Mouse (Mus musculus): ENCODE results near the gene Gsdmc4. TPM values are rescaled to one million over a fixed set of nuclear protein-coding genes. Genes with fewer than 3 reads are reported as not detected.
"Not testable (repeated sequence)": the region's sequence is repeated elsewhere in the genome, so short reads cannot be mapped to it uniquely, and the experiment has no call there.

Gene Gsdmc4
- polyA plus RNA-seq (2011; ENCODE audit: insufficient read length, low read depth, missing spikeins) = not detected in 2 replicates

GRCm38 (mm10) chr15:63912197-63912596 is at the start of gene Gsdmc4:
TSS of gene Gsdmc4 (minus strand) at chr15:63912297.
- not testable (repeated sequence) for H3K27ac ChIP-seq (ENCODE audit: insufficient read depth, low read length); H3K4me3 ChIP-seq (ENCODE audit: insufficient read depth, low read length); H3K4me1 ChIP-seq (ENCODE audit: control insufficient read depth, insufficient read depth, low read length)

DNA sequence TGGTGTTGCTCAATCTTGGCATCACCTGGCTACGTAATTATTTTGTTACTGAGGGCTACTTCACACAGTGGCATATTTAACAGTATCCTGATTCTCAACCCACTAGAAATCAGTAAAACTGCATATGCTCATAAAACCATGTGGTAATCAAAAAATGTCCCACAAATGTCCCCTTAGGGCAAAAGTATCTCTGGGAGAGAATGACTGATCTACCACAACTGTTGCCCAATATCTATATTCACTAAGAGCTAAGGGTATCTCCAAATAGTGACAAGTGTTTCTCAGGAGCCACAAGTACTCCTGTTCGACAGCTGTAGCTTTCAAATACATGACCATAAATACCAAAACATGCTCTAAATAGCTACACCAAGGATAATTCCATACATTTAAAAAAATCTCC is 48.4 kb upstream of the Gsdmc4 start:
- TF ChIP-seq CTCF (IDR thresholded peaks at IDR 0.05; ENCODE audit: borderline replicate concordance, insufficient read depth, low read length) (no peak), POLR2A (IDR thresholded peaks at IDR 0.05; ENCODE audit: low read depth, low read length) (no peak)
- no peaks in the 10 kb centered on the region for H3K4me1 ChIP-seq (ENCODE audit: control insufficient read depth, insufficient read depth, low read length)
- H3K27ac ChIP-seq (ENCODE audit: insufficient read depth, low read length) = no peak overlapping the region

GRCm38 (mm10) chr15:63957553-63957952 is 45.5 kb upstream of the Gsdmc4 start:
- Histone ChIP-seq H3K27ac (ENCODE audit: insufficient read depth, low read length) (no peak overlapping the region), H3K4me1 (ENCODE audit: control insufficient read depth, insufficient read depth, low read length) (no peaks in the 10 kb centered on the region), H3K4me3 (ENCODE audit: insufficient read depth, low read length) (no peak overlapping the region)
- no peak for TF ChIP-seq POLR2A (IDR thresholded peaks at IDR 0.05; ENCODE audit: low read depth, low read length)
- no peak for TF ChIP-seq CTCF (IDR thresholded peaks at IDR 0.05; ENCODE audit: borderline replicate concordance, insufficient read depth, low read length)

More for the DNA sequence above, 48.4 kb upstream of the Gsdmc4 start:
- H3K4me3 ChIP-seq (ENCODE audit: insufficient read depth, low read length) = no peak overlapping the region

DNA sequence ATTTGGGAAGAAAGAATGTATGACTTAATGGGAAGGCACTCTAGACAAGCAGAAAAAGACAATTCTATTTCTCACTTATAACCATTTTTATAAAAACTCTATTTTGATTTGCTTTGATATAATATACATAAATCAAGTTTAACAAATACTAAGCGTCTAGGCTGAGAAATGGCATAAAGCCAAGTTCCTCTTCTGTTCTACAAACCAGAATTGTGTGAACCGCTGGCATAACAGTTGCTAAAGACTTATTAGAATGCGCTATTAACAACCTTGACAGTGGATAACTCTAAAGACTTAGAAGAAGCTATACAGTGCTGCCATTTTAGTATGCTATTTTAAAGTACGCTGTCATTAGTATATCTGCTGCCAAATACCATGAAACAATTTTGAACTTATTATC is 41.2 kb upstream of the Gsdmc4 start:
- TF ChIP-seq POLR2A (IDR thresholded peaks at IDR 0.05; ENCODE audit: low read depth, low read length) = no peak
- TF ChIP-seq CTCF (IDR thresholded peaks at IDR 0.05; ENCODE audit: borderline replicate concordance, insufficient read depth, low read length) = no peak
- Histone ChIP-seq H3K4me1 (ENCODE audit: control insufficient read depth, insufficient read depth, low read length) (no peaks in the 10 kb centered on the region), H3K4me3 (ENCODE audit: insufficient read depth, low read length) (no peak overlapping the region), H3K27ac (ENCODE audit: insufficient read depth, low read length) (no peak overlapping the region)

GRCm38 (mm10) chr15:63941221-63941620 is 29.1 kb upstream of the Gsdmc4 start:
- no peak for TF ChIP-seq POLR2A (IDR thresholded peaks at IDR 0.05; ENCODE audit: low read depth, low read length)
- no peak for TF ChIP-seq CTCF (IDR thresholded peaks at IDR 0.05; ENCODE audit: borderline replicate concordance, insufficient read depth, low read length)
- Histone ChIP-seq H3K4me3 (ENCODE audit: insufficient read depth, low read length) (no peak overlapping the region), H3K4me1 (ENCODE audit: control insufficient read depth, insufficient read depth, low read length) (no peaks in the 10 kb centered on the region), H3K27ac (ENCODE audit: insufficient read depth, low read length) (no peak overlapping the region)

- TF ChIP-seq CTCF (IDR thresholded peaks at IDR 0.05; ENCODE audit: borderline replicate concordance, insufficient read depth, low read length) = no peak
- no peak for TF ChIP-seq POLR2A (IDR thresholded peaks at IDR 0.05; ENCODE audit: low read depth, low read length)
- no peak overlapping the region for H3K4me3 ChIP-seq (ENCODE audit: insufficient read depth, low read length)
- H3K27ac ChIP-seq (ENCODE audit: insufficient read depth, low read length) = no peak overlapping the region
- no peaks in the 10 kb centered on the region for H3K4me1 ChIP-seq (ENCODE audit: control insufficient read depth, insufficient read depth, low read length)
Observed at GRCm38 (mm10) chr15:63932656-63933055, 20.6 kb upstream of the Gsdmc4 start.

- Histone ChIP-seq H3K27ac (ENCODE audit: insufficient read depth, low read length) (no peak overlapping the region), H3K4me3 (ENCODE audit: insufficient read depth, low read length) (no peak overlapping the region), H3K4me1 (ENCODE audit: control insufficient read depth, insufficient read depth, low read length) (no peaks in the 10 kb centered on the region)
- TF ChIP-seq CTCF (IDR thresholded peaks at IDR 0.05; ENCODE audit: borderline replicate concordance, insufficient read depth, low read length) = no peak
- TF ChIP-seq POLR2A (IDR thresholded peaks at IDR 0.05; ENCODE audit: low read depth, low read length) = no peak
Observed at GRCm38 (mm10) chr15:63931404-63931803, 19.3 kb upstream of the Gsdmc4 start.

GRCm38 (mm10) chr15:63930107-63931041 is 18.3 kb upstream of the Gsdmc4 start:
- Histone ChIP-seq H3K4me3 (ENCODE audit: insufficient read depth, low read length) (no peak overlapping the region), H3K4me1 (ENCODE audit: control insufficient read depth, insufficient read depth, low read length) (no peaks in the 10 kb centered on the region), H3K27ac (ENCODE audit: insufficient read depth, low read length) (no peak overlapping the region)
- no peak for TF ChIP-seq CTCF (IDR thresholded peaks at IDR 0.05; ENCODE audit: borderline replicate concordance, insufficient read depth, low read length)
- TF ChIP-seq POLR2A (IDR thresholded peaks at IDR 0.05; ENCODE audit: low read depth, low read length) = no peak

DNA sequence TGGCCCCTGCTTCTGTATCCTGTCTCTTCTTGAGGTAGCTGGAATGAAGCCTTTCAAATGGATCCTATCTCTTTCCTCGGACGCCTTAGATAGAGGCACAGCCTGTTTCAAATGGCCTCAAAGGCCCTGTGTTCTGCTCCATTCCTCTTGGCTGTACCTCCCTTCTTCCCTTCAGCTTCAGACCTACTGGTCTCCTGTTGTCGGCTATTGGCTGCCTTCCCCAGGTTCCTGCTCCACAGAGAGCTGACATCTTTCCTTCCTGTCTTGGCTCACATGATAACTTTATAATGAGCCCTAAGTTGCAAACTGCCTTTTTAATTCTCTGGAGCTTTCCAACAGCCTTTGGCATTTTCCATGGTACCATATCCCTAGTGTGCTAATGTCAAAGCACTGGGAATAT is 14.1 kb upstream of the Gsdmc4 start:
- Histone ChIP-seq H3K4me1 (ENCODE audit: control insufficient read depth, insufficient read depth, low read length) (no peaks in the 10 kb centered on the region), H3K4me3 (ENCODE audit: insufficient read depth, low read length) (no peak overlapping the region), H3K27ac (ENCODE audit: insufficient read depth, low read length) (no peak overlapping the region)
- no peak for TF ChIP-seq POLR2A (IDR thresholded peaks at IDR 0.05; ENCODE audit: low read depth, low read length)
- no peak for TF ChIP-seq CTCF (IDR thresholded peaks at IDR 0.05; ENCODE audit: borderline replicate concordance, insufficient read depth, low read length)

GRCm38 (mm10) chr15:63924484-63924883 is 12.4 kb upstream of the Gsdmc4 start:
- Histone ChIP-seq H3K27ac (ENCODE audit: insufficient read depth, low read length) (no peak overlapping the region), H3K4me3 (ENCODE audit: insufficient read depth, low read length) (no peak overlapping the region), H3K4me1 (ENCODE audit: control insufficient read depth, insufficient read depth, low read length) (no peaks in the 10 kb centered on the region)
- TF ChIP-seq CTCF (IDR thresholded peaks at IDR 0.05; ENCODE audit: borderline replicate concordance, insufficient read depth, low read length) = no peak
- TF ChIP-seq POLR2A (IDR thresholded peaks at IDR 0.05; ENCODE audit: low read depth, low read length) = no peak

DNA sequence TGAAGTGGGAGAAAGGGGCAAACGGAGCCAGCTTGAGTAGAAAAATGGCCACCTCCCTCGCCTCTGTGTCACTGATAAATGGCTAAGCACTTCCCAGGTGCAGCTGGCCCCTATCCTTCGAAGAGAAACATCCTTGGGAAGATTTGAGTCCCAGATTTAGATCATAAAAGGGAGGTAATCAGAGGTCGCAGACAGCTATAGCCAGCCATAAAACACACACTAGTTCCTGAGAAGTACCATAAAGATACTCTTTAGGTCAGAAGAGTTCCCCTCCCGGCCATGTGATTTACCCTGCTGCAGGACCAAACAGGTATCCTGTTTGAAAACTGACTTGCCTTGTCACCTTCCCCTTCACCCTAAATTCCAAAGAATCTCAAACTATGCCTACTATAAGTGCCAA is 9.5 kb upstream of the Gsdmc4 start:
- H3K27ac ChIP-seq (ENCODE audit: insufficient read depth, low read length); H3K4me1 ChIP-seq (ENCODE audit: control insufficient read depth, insufficient read depth, low read length); H3K4me3 ChIP-seq (ENCODE audit: insufficient read depth, low read length): not testable (repeated sequence)

DNA sequence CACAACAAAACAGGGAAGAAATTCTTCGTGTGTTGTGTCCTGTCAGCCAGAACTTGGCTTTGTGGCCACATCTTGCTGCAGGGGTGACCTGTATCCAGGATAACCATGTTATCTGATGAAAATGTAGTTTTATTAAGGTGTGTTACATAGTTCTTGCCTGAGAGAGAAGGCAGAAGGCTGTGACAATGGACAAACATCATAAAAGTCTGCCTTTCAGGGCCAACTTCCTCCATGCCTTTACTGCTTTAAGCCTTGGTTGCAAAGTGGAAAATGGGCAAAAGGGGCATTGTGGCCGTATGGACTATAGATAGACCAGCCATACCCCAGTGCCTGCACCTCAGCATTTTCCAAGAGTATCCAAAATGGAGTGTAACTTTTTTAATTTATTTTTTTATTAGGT is 7.6 kb upstream of the Gsdmc4 start:
- H3K4me3 ChIP-seq (ENCODE audit: insufficient read depth, low read length); H3K4me1 ChIP-seq (ENCODE audit: control insufficient read depth, insufficient read depth, low read length); H3K27ac ChIP-seq (ENCODE audit: insufficient read depth, low read length): not testable (repeated sequence)

DNA sequence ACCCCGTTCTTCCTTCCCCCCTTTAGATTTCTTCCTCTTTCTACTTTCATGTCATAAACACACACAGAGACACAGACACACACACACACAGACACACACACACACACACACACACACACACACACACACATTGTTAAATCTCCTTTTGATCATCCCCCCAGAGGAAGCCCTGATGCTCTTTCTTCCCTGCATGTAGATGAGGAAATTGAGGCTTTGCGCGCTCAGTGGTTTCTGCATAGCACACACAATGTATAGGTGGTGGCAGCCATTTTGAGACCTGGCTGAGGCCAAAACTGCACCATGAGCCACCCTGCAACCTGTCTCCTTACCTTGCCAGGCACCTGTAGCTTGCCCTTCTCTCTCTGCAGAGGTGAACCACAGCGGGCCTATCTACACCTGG is 4.5 kb upstream of the Gsdmc4 start:
- not testable (repeated sequence) for H3K4me1 ChIP-seq (ENCODE audit: control insufficient read depth, insufficient read depth, low read length); H3K27ac ChIP-seq (ENCODE audit: insufficient read depth, low read length); H3K4me3 ChIP-seq (ENCODE audit: insufficient read depth, low read length)

DNA sequence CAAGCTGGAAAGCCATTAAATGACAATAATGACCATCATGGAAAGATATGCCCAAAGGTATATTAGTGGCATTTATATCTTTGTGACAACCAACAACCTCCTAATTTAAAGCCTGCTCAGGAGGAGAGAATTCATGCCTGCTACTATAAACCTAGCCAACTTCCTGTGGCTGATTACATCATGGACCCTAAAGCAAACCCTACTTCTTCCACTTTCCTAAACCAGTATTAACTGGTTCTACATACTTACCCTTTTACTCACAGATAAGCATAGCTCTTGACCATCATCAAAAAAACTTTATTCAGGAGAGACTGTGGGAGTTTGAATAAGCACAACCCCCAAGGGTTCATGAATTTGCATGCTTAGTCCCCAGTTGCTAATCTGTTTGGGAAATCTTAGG is 2.2 kb downstream of the Gsdmc4 start:
- H3K4me1 ChIP-seq (ENCODE audit: control insufficient read depth, insufficient read depth, low read length); H3K4me3 ChIP-seq (ENCODE audit: insufficient read depth, low read length); H3K27ac ChIP-seq (ENCODE audit: insufficient read depth, low read length): not testable (repeated sequence)

All from embryonic fibroblast, embryonic 13.5 days (primary cell).